Comparison of ENCODE assay signal across 9 mouse cellular contexts in the genomic region with DNA sequence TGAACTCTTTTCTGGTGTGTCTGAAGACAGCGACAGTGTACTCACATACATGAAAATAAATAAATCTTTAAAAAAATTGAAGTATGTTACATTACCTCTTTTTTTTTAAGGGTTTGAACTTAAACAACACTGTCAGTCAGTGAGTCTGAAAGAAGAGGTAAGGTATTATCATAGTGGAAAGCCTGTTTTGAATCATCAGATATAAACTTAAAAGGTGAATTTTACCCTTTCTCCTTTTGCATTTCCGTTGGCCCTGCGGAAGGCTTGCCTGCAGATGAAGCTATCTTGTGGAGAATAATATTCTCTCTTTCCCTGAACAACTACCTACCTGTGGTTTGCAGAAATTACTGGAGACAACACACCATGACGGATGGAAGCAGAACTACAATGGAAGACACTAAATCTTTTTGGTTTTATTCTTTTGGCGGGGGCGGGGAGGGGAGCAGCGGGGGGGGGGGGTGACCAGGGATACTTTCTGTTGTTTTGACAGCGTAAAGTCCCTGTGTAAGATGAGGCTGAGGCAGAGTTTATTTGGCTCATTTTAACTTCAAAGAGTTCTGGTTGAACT.
DNase-seq lines count a peak whose midpoint lies in the region; ATAC-seq and TF ChIP-seq lines count a peak whose summit lies in the region.
"Had no signal": no experiment of that assay in that cellular context is flagged by ENCODE, and none has a peak within 500 bp of the region (broad histone marks: within the 10 kb centered on the region; RNA-seq: fewer than 3 reads in every experiment).

No protein-coding gene starts in this region.

- peak overlapping the region; percentile 65 for H3K27ac ChIP-seq in kidney, adult 2 months (ENCODE audit: insufficient read depth, low read depth, low read length)
- 0 out of 2 replicates have a peak overlapping the region, but pooled peaks have one; percentile 74 for H3K27ac ChIP-seq in embryonic facial prominence, embryonic 13.5 days
- 0 out of 2 replicates have a peak overlapping the region, but pooled peaks have one; percentile 76 for H3K27ac ChIP-seq in liver, embryonic 15.5 days (replicated peaks)

- no peaks in the 10 kb centered on the region for H3K36me3 ChIP-seq in kidney, adult 2 months (ENCODE audit: control insufficient read depth, insufficient read depth, low read length)
- H3K36me3 ChIP-seq in embryonic facial prominence, embryonic 13.5 days: no peaks in the 10 kb centered on the region
- H3K36me3 ChIP-seq in liver, embryonic 15.5 days (replicated peaks): no peaks in the 10 kb centered on the region
- H3K36me3 ChIP-seq: G1E had no signal

- H3K9me3 ChIP-seq in embryonic facial prominence, embryonic 13.5 days: no peaks in the 10 kb centered on the region
- H3K9me3 ChIP-seq in liver, embryonic 15.5 days (replicated peaks): no peaks in the 10 kb centered on the region

- H3K4me2 ChIP-seq in embryonic facial prominence, embryonic 13.5 days: peak overlapping the region; percentile 16
- peak overlapping the region; percentile 47 for H3K4me2 ChIP-seq in liver, embryonic 15.5 days

- 0 out of 2 replicates have a peak overlapping the region, but pooled peaks have one; percentile 16 for H3K9ac ChIP-seq in embryonic facial prominence, embryonic 13.5 days
- no peak overlapping the region for H3K9ac ChIP-seq in liver, embryonic 15.5 days

- TF ChIP-seq CTCF in kidney, adult 2 months (conservative IDR thresholded peaks at IDR 0.05; ENCODE audit: insufficient read depth, insufficient read length, low read depth, low read length): no peak

- H3K4me1 ChIP-seq in kidney, adult 2 months (ENCODE audit: control insufficient read depth, insufficient read depth, low read length): peaks cover 4% of the 10 kb centered on the region; the same call in 1 of the 2 replicates
- peaks cover 35% of the 10 kb centered on the region for H3K4me1 ChIP-seq in embryonic facial prominence, embryonic 13.5 days
- H3K4me1 ChIP-seq in liver, embryonic 15.5 days (replicated peaks): peaks cover 21% of the 10 kb centered on the region

- intact Hi-C loops in gastrocnemius, postnatal 36 days (cut with DNase I): loop anchor here (10.0 kb wide), 1 partner anchor 91 kb away; no protein-coding TSS in a partner anchor

- H3K4me3 ChIP-seq in kidney, adult 2 months (ENCODE audit: insufficient read depth, low read depth, low read length): no peak overlapping the region
- no peak overlapping the region for H3K4me3 ChIP-seq in embryonic facial prominence, embryonic 13.5 days
- no peak overlapping the region for H3K4me3 ChIP-seq in liver, embryonic 15.5 days (replicated peaks)

- ATAC-seq in embryonic facial prominence, embryonic 13.5 days (ENCODE audit: insufficient number of reproducible peaks, insufficient read depth, low FRiP score, low TSS enrichment, low read depth): no peak
- ATAC-seq in liver, embryonic 15.5 days (ENCODE audit: insufficient read depth): no peak
- ATAC-seq: hindbrain, embryonic 16.5 days had no signal

- 48% methylated on average over 8 of the region's 8 CpGs for WGBS in kidney, adult 2 months
- WGBS in embryonic facial prominence, embryonic 13.5 days: 43% methylated on average over 8 of the region's 8 CpGs
- 51% methylated on average over 8 of the region's 8 CpGs for WGBS in liver, embryonic 15.5 days (ENCODE audit: insufficient replicate concordance)

- TF ChIP-seq POLR2A in kidney, adult 2 months (IDR thresholded peaks at IDR 0.05; ENCODE audit: low read depth, low read length): no peak

- no peak for DNase-seq in kidney, adult 2 months
- DNase-seq in kidney, adult 9 months: no peak
- DNase-seq in CD4-positive helper T cell, adult 2 months (ENCODE audit: low read depth, low spot score): peak; percentile 71
- DNase-seq in adrenal gland, postnatal 4 days (ENCODE audit: low spot score in 2 of 2): no peak
- no peak for DNase-seq in gastrocnemius, postnatal 36 days

- H3K27me3 ChIP-seq in kidney, adult 2 months (replicated peaks; ENCODE audit: control insufficient read depth, insufficient read depth, low read length): no peaks in the 10 kb centered on the region
- no peaks in the 10 kb centered on the region for H3K27me3 ChIP-seq in embryonic facial prominence, embryonic 13.5 days
- no peaks in the 10 kb centered on the region for H3K27me3 ChIP-seq in liver, embryonic 15.5 days
